Mouse (Mus musculus): ENCODE measurements around the gene Olfr728.

Gene Olfr728

DNA sequence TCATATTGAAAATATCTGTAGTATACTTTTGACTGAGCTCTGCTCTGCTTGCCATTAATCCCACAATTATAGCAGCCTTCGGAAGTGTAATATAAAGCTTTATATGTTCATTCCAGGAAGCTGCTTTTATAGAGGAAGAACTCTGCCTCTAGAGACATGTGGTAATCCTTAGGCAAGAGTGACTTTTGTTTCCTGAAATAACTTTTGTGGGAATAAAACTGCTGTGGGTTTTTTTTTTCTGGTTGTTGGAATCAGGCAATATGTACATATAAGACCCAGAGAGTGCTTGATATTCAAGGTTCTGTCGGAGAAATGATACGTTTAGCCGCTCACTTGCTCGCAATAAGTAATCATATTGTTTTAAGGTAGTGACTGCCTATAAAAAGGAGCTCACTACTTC lies at the start of gene Olfr728:
Olfr728 (minus strand) TSS at position 101 of the 400 bp plus-strand sequence.
- no peak for DNase-seq (ENCODE audit: low read depth, low spot score)

GRCm38 (mm10) chr14:50188098-50188497 lies 45.6 kb upstream of the Olfr728 start, which contains the start of gene Olfr730:
Olfr730 (minus strand) TSS chr14:50188198.
- DNase-seq (ENCODE audit: low read depth, low spot score) = no peak

GRCm38 (mm10) chr14:50152810-50153209 lies 10.3 kb upstream of the Olfr728 start, which contains the start of gene Olfr729:
Olfr729 (minus strand) TSS chr14:50152910.
- no peak for DNase-seq (ENCODE audit: low read depth, low spot score)

DNA sequence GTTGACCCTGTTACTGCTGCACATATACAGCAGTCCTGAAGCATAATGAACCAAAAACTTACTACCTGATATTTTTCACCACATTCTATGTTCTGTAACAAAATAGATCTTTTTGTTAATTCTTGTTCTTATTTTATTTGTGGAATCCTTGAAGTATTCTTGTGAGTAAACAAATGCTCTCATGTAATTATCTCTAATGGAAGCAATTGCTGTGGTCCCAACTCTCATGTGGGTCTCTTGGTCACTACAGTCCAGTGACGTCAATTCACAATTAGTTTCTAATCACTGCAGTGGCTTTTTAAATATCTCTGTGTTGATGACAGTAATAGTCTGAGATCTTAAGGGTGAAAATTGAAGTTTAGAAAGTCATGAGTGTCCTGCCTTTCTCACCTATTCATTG lies 19.6 kb downstream of the Olfr728 start, which contains the start of gene Olfr727:
Olfr727 (plus strand) TSS at position 301 of the 400 bp plus-strand sequence.
- DNase-seq (ENCODE audit: low read depth, low spot score) = no peak

GRCm38 (mm10) chr14:50090853-50091252 lies 51.6 kb downstream of the Olfr728 start, which contains the start of gene Olfr726:
Olfr726 (minus strand) TSS chr14:50090953.
- no peak for DNase-seq (ENCODE audit: low read depth, low spot score)

All from CD4-positive, CD25-positive, alpha-beta regulatory T cell, adult 2 months (primary cell).